Mouse (Mus musculus) G1E (cell line): ENCODE results near the gene Prss29. TPM values are rescaled to one million over a fixed set of nuclear protein-coding genes. Genes with fewer than 3 reads are reported as not detected.

Source experiments
- ATAC-seq: 2 replicates; pipeline ENCODE4 v1.8.0; 2016; ENCODE audit warnings: mild to moderate bottlenecking; ENCODE audit not compliant: insufficient number of reproducible peaks, poor library complexity, low FRiP score, severe bottlenecking; ENCODE audit errors: extremely low read depth
- DNase-seq: peaks from one replicate; pipeline ENCODE4 v3.0.0; 2012; ENCODE audit warnings: low spot score
- H3K27me3 ChIP-seq: 2 replicates; pipeline ENCODE4 v1.6.1; 2012; ENCODE audit warnings: mild to moderate bottlenecking, low read length, inconsistent platforms; ENCODE audit not compliant: insufficient read depth
- H3K36me3 ChIP-seq: replicated peaks from 2 replicates; pipeline ENCODE3; 2012; ENCODE audit warnings: mild to moderate bottlenecking, inconsistent platforms
- H3K4me1 ChIP-seq: 2 replicates; pipeline ENCODE4 v1.6.1; 2012; ENCODE audit warnings: low read depth, low read length, inconsistent platforms, mixed read lengths; ENCODE audit not compliant: insufficient read depth
- H3K4me3 ChIP-seq: 2 replicates; pipeline ENCODE4 v1.5.1; 2012; ENCODE audit warnings: low read depth, mild to moderate bottlenecking, inconsistent platforms, low read length, moderate library complexity, mixed read lengths
- H3K9me3 ChIP-seq: replicated peaks from 2 replicates; pipeline ENCODE4 v1.6.1; 2012; ENCODE audit warnings: inconsistent platforms
- CTCF ChIP-seq: IDR thresholded peaks from 2 replicates; pipeline ENCODE4 v1.5.1; 2012; ENCODE audit warnings: low read depth, low read length, inconsistent platforms, mixed read lengths
- GATA1 ChIP-seq: IDR thresholded peaks from 2 replicates; pipeline ENCODE4 v1.6.1; 2012; ENCODE audit warnings: borderline replicate concordance, low read length, inconsistent platforms, mixed read lengths
- GATA2 ChIP-seq: IDR thresholded peaks from 2 replicates; pipeline ENCODE4 v1.6.1; 2012; ENCODE audit warnings: low read depth, low read length, inconsistent platforms, borderline replicate concordance
- POLR2AphosphoS5 ChIP-seq: IDR thresholded peaks from 2 replicates; pipeline ENCODE4 v1.6.1; 2012; ENCODE audit warnings: low read depth, low read length, inconsistent platforms; ENCODE audit not compliant: insufficient replicate concordance
- TAL1 ChIP-seq: conservative IDR thresholded peaks from 2 replicates; pipeline ENCODE4 v1.6.1; 2012; ENCODE audit warnings: low read depth, low read length, inconsistent platforms, mixed read lengths
- polyA plus RNA-seq: library from polyadenylated mRNA; stranded (reverse); fragments of >175 nt; gene quantifications from 2 replicates; pipeline ENCODE4 v1.2.3, GENCODE M21; 2012
- total RNA-seq, 2 experiments: library from RNA; stranded (forward) in 1 of 2; stranded (reverse) in 1 of 2; fragments of 200-1000 nt in 1 of 2; fragments of >200 nt in 1 of 2; fragmentation: Nextera tagmentation in 1 of 2; gene quantifications; 2 replicates each; pipeline ENCODE4 v1.2.3; 2014 to 2017

Prss29 gene
- total and polyA plus RNA-seq, 3 experiments = not detected

- Histone ChIP-seq H3K4me1 (peaks cover 60% of the 10 kb centered on the region), H3K9me3 (no peaks in the 10 kb centered on the region), H3K36me3 (no peaks in the 10 kb centered on the region), H3K27me3 (peaks cover 24% of the 10 kb centered on the region), H3K4me3 (no peak overlapping the region)
- ATAC-seq (no peak), DNase-seq (peak; percentile 54)
- no peak for TF ChIP-seq TAL1
- TF ChIP-seq CTCF = peak; percentile 96
Measured at GRCm38 (mm10) chr17:25333943-25334342, 15.5 kb downstream of the Prss29 start.

- TF ChIP-seq TAL1 (no peak), GATA2 (no peak), POLR2AphosphoS5 (no peak), GATA1 (no peak), CTCF (no peak)
- peaks cover 5% of the 10 kb centered on the region; the same call in 1 of the 2 replicates for H3K27me3 ChIP-seq
Measured at GRCm38 (mm10) chr17:25338218-25338617, 19.8 kb downstream of the Prss29 start.

GRCm38 (mm10) chr17:25340003-25340402 is 21.5 kb downstream of the Prss29 start:
- Histone ChIP-seq H3K27me3 (peaks cover 21% of the 10 kb centered on the region), H3K4me1 (peaks cover 24% of the 10 kb centered on the region), H3K4me3 (no peak overlapping the region), H3K36me3 (no peaks in the 10 kb centered on the region), H3K9me3 (0 out of 2 replicates have a peak, but pooled peaks cover 2% of the 10 kb centered on the region)
- ATAC-seq (no peak), DNase-seq (no peak)
- TF ChIP-seq TAL1 (no peak), POLR2AphosphoS5 (no peak), GATA1 (no peak), GATA2 (no peak), CTCF (no peak)

More at GRCm38 (mm10) chr17:25338218-25338617, 19.8 kb downstream of the Prss29 start:
- DNase-seq = no peak
- no peak overlapping the region for H3K4me3 ChIP-seq
- ATAC-seq = no peak
- H3K9me3 ChIP-seq = 0 out of 2 replicates have a peak, but pooled peaks cover 2% of the 10 kb centered on the region
- H3K4me1 ChIP-seq = peaks cover 35% of the 10 kb centered on the region
- H3K36me3 ChIP-seq = no peaks in the 10 kb centered on the region

- no peak for ATAC-seq
- no peaks in the 10 kb centered on the region for H3K36me3 ChIP-seq
- TF ChIP-seq CTCF = no peak
- H3K9me3 ChIP-seq = 0 out of 2 replicates have a peak, but pooled peaks cover 2% of the 10 kb centered on the region
- peaks cover 17% of the 10 kb centered on the region for H3K4me1 ChIP-seq
- no peak for DNase-seq
- no peak overlapping the region for H3K4me3 ChIP-seq
- peaks cover 29% of the 10 kb centered on the region for H3K27me3 ChIP-seq
Measured at GRCm38 (mm10) chr17:25341490-25341889, 23.0 kb downstream of the Prss29 start.

GRCm38 (mm10) chr17:25345462-25345861 is 27.0 kb downstream of the Prss29 start, which contains the start of gene Tpsab1:
TSS of gene Tpsab1 (minus strand) at chr17:25345562.
- Histone ChIP-seq H3K4me3 (no peak within 1 kb of the TSS), H3K27me3 (peaks cover 39% of the 10 kb centered on the region), H3K9me3 (no peaks in the 10 kb centered on the region), H3K4me1 (peaks cover 9% of the 10 kb centered on the region), H3K36me3 (no peaks in the 10 kb centered on the region)
- no peak for ATAC-seq
- TF ChIP-seq GATA1 (no peak), TAL1 (no peak), CTCF (no peak), POLR2AphosphoS5 (no peak), GATA2 (no peak)
- no peak for DNase-seq

GRCm38 (mm10) chr17:25361291-25361690 is 42.8 kb downstream of the Prss29 start:
- TF ChIP-seq CTCF (no peak), TAL1 (no peak), GATA2 (no peak), POLR2AphosphoS5 (no peak), GATA1 (no peak)
- Histone ChIP-seq H3K27me3 (peaks cover 13% of the 10 kb centered on the region), H3K4me3 (no peak overlapping the region), H3K36me3 (no peaks in the 10 kb centered on the region), H3K4me1 (peaks cover 16% of the 10 kb centered on the region), H3K9me3 (no peaks in the 10 kb centered on the region)
- no peak for ATAC-seq
- DNase-seq = no peak

GRCm38 (mm10) chr17:25363726-25364125 is 45.3 kb downstream of the Prss29 start:
- TF ChIP-seq CTCF (peak; percentile 90), POLR2AphosphoS5 (no peak)
- Histone ChIP-seq H3K4me1 (peaks cover 22% of the 10 kb centered on the region), H3K27me3 (peaks cover 28% of the 10 kb centered on the region), H3K36me3 (no peaks in the 10 kb centered on the region), H3K4me3 (no peak overlapping the region), H3K9me3 (no peaks in the 10 kb centered on the region)
- DNase-seq (peak; percentile 75), ATAC-seq (peak; percentile 34; the same call in 1 of the 2 replicates)
